Mouse (Mus musculus): ENCODE results near the gene Kcnc1.

DNA sequence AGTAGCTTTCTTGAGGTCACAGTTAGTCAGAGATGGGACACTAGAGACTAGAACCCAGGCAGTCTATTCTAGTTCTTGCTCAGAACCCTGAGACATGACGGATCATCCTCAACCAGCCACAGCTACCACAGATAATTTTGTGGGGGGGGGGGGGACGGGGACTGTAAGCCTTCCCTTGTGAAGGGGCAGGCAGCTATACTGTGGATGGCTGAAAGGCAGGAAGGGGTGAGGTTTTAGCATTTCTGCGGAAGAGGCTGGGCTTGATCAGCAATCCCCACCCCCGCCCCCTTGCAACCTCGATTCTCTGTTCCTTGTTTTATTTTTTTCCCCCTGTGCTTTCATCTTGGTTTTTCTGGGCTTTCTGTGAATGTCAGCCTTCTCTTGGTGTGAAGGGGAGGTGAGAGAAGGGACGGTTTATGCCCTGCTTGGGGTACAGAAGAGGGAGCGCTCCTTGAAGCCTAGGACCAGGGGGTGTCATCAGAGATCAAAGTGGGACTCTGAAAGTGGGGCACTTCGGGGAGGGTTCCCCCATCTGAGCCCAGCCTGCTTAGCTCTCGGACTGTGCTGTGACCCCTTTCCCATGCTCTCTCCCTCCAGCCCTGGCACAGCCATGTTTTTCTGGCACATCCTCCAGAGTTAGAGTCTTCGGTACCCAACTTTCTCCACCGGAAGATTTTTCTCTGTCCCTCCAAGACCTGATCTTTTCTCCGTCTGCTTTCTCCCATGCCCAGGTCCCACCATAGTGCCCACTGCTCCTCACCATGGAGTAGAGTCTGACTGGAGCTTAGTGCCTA is 2.4 kb upstream of the Kcnc1 start:
- TF ChIP-seq EP300 (IDR thresholded peaks at IDR 0.05; ENCODE audit: low read length) (no peak), MAX (IDR thresholded peaks at IDR 0.05; ENCODE audit: low read length) (no peak), CTCF (conservative IDR thresholded peaks at IDR 0.05 in 1 of 2, IDR thresholded peaks at IDR 0.05 in 1 of 2; ENCODE audit: low read depth in 2 of 2, low read length in 2 of 2) (no peak), POLR2AphosphoS2 (IDR thresholded peaks at IDR 0.05; ENCODE audit: low read depth, low read length) (no peak), ETS1 (conservative IDR thresholded peaks at IDR 0.05; ENCODE audit: low read depth, low read length) (peak; percentile 37; the same call in 1 of the 2 replicates), MEF2A (IDR thresholded peaks at IDR 0.05; ENCODE audit: borderline replicate concordance, low read depth, low read length) (peak; percentile 34; the same call in 1 of the 2 replicates)

All from CH12.LX (cell line).